Mouse (Mus musculus) bone marrow macrophage, adult 2 months (primary cell): ENCODE results near the gene Foxk1.

ENCODE experiments used
- CTCF ChIP-seq: IDR thresholded peaks from 2 replicates; pipeline ENCODE4 v1.5.1; 2012; ENCODE audit warnings: low read depth, mild to moderate bottlenecking, low read length, moderate library complexity
- POLR2A ChIP-seq: IDR thresholded peaks from 2 replicates; pipeline ENCODE4 v1.6.1; 2012; ENCODE audit warnings: mild to moderate bottlenecking, low read depth, low read length, borderline replicate concordance

GRCm38 (mm10) chr5:142424627-142425349 lies 23.5 kb downstream of the Foxk1 start:
- TF ChIP-seq CTCF (no peak), POLR2A (no peak)
